Mouse (Mus musculus) left cerebral cortex, adult 2 months (tissue): ENCODE results near the gene Mecp2. TPM values are rescaled to one million over a fixed set of nuclear protein-coding genes. Genes with fewer than 3 reads are reported as not detected.
A peak's percentile ranks its signal among the peaks of the same experiment; 100 is the strongest.

Source experiments
- DNase-seq, 2 experiments: peaks; one replicate each; pipeline ENCODE4 v3.0.0; 2021 to 2022; ENCODE audit warnings: low spot score in 2 of 2, mixed read lengths in 1 of 2; ENCODE audit errors: extremely low spot score in 1 of 2
- H3K27ac ChIP-seq: fragments of 200-600 bp; 2 replicates; pipeline ENCODE4 v1.8.1; 2022
- H3K4me3 ChIP-seq: fragments of 200-600 bp; 2 replicates; pipeline ENCODE4 v1.8.1; 2022
- CTCF ChIP-seq: fragments of 200-600 bp; IDR thresholded peaks from 2 replicates; pipeline ENCODE4 v1.8.1; 2022; ENCODE audit warnings: antibody characterized with exemption, mild to moderate bottlenecking, moderate library complexity
- intact Hi-C: fragments of 180-260 bp; cut with DNase I; formaldehyde crosslinking; loops from one replicate; pipeline ENCODE4 v1.15.1; 2025
- microRNA-seq, 2 experiments: library from miRNA; unstranded; fragments of <30 nt; microRNA quantifications; one replicate each; pipeline ENCODE4 v1.2.0; 2021
- total RNA-seq, 2 experiments: library from RNA; stranded (reverse); gene quantifications; 2 replicates each; pipeline ENCODE4 v1.2.3; 2021

The Mecp2 gene
- total RNA-seq, 2 experiments from 2014 or later: 85.0 to 89.3 TPM

DNA sequence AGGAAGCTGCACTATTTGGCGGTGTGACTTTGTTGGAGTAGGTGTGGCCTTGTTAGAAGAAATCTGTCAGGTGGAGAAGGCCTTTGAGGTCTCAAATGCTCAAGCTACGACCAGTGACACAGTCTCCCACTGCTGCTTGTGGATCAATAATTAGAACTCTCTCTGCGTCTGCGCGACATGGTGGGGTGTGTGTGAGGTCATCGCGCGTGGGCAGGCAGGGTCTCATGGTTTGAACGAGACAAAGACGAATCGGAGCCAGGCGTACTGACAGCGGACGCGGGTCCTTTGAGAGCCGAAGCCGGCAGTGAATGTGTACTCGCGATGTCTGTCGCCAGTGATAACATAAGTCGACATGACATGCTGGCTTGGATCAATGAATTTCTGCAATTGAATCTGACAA is 128.8 kb downstream of the Mecp2 start:
- DNase-seq: no peak
- intact Hi-C loops: no loop called here
- TF ChIP-seq CTCF: no peak
- Histone ChIP-seq H3K4me3 (no peak overlapping the region), H3K27ac (no peak overlapping the region)

DNA sequence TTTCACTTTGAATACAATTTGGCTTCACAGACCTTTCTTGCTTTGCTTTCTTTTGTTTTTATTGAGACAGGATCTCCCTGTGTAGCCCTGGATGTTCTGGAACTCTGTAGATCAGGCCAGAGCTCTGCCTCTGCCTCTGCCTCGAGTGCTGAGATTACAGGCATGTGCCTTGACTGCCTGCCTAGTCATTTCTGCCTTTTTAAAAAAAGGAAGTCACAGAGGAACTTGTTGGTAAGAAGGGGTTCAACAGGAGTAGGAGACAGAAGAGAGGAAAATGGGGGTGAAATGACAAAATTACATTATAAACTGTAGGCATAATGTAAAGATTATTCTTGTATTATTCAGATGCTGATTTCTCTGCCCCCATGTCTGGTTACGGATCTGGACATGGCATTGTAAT is 131.5 kb downstream of the Mecp2 start:
- Histone ChIP-seq H3K4me3 (no peak overlapping the region), H3K27ac (no peak overlapping the region)
- intact Hi-C loops: no loop called here
- no peak for DNase-seq
- no peak for TF ChIP-seq CTCF

DNA sequence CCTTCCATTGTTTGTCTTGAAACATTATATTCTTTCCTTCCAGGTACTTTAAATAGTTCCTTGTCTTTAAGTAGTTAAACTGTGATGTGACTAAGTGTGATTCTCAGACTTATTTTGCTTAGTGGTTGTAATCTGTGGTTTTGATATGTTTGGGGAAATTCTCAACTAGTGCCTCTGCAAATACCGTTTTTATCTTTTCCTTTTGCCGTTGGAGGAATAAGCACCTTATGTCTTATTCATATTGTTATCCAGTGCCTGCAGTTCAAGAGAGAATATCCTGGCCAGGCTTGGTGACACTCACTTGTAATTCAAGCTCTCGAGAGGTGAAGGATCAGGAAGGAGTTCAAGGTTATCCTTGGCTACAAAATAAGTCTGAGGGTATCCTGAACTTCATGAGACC is 134.1 kb downstream of the Mecp2 start:
- H3K27ac ChIP-seq: no peak overlapping the region
- no peak overlapping the region for H3K4me3 ChIP-seq
- TF ChIP-seq CTCF: no peak
- intact Hi-C loops: no loop called here
- no peak for DNase-seq

DNA sequence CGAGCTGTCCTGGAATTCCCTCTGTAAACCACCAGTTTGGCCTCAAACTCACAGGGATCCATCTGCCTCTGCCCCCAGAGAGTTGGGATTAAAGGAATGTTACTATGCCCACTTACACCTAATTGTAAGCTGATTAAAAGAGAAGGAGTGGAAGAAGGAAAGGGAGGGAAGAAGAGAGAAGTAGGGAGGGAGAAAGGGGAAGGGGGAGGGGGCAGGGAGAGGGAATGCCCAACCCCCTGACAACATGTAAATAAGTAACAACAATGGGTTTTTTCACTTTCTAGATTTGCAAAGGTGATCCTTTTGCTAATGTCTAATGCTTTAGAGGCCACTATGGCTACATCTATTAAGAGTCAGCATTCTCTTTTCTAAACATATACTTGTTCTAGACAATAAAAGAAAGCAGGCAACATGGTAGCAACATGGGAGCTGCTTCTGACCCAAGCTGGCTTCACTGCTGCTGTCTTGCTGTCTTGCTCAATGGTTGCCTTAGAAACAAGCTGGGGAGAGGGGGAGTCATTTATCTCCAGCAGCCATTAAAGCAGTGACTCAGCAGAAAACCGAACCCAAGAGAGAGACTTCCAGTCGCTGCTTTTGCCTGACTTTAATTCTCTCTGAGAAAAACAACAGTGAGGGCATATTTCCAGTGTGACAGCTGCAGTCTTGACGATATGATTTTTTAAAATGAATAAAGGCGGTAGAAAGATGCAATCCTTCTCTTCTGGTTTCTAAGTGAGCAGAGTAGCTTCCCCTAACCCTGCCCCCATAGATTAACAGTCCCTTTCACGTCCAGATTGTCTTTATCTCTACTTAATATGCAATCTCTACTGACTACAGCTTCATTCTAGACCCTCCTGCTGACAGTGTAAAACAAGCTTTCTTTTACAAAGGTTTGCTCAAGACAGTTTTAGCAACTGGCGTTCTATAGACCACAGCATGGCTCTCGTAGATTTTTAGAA is 136.0 kb downstream of the Mecp2 start:
- TF ChIP-seq CTCF: no peak
- no peak overlapping the region for H3K4me3 ChIP-seq
- DNase-seq: peak; percentile 18 to 20
- peak overlapping the region; percentile 80 for H3K27ac ChIP-seq
- intact Hi-C loops: loop anchor here (1.0 kb wide), 1 partner anchor 32 kb away; no protein-coding TSS in a partner anchor

DNA sequence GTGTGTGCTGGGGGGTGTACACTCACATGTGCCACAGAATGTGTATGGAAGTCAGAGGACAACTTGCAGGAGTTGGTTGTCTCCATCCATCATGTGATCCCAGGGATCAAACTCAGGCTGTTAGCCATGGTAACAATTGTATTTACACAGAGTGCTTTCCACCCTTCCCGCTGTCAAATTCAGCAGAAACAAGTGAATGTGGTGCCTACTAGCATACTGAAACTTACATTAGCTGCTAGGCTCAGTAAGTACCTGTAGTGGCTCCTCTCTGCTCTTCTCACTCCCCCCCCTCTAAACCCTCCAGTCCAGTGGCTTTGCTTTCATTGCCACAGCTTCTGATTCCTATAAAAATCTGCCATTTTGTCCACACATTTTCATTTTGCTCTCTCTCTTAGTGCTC is 157.4 kb downstream of the Mecp2 start:
- intact Hi-C loops: no loop called here
- TF ChIP-seq CTCF: no peak
- no peak overlapping the region for H3K27ac ChIP-seq
- DNase-seq: no peak
- no peak overlapping the region for H3K4me3 ChIP-seq

Small RNA genes lying within 50 kb of the gene (microRNA-seq; reads per million reads assigned to microRNA genes)
- gene Mir5132 (7.2 to 12.2 reads per million in 2 experiments), gene Mir718 (0 to 0.97 reads per million in 2 experiments)

Other genes starting within 250 kb of the Mecp2 start
- not detected for gene Avpr2, start 243.3 kb downstream of the Mecp2 start, total RNA-seq
- gene L1cam, start 239.3 kb downstream of the Mecp2 start, total RNA-seq: 100 to 1,000 TPM; 150 to 161 TPM
- gene Arhgap4, start 213.5 kb downstream of the Mecp2 start, total RNA-seq: 1 to 10 TPM; 4.1 to 6.1 TPM
- 10 to 100 TPM; 56.8 to 61.2 TPM for gene Naa10, start 213.4 kb downstream of the Mecp2 start, total RNA-seq
- 1 to 10 TPM; 5.2 to 6.0 TPM for gene Renbp, start 204.5 kb downstream of the Mecp2 start, total RNA-seq
- gene Hcfc1, start 169.0 kb downstream of the Mecp2 start, total RNA-seq: 10 to 100 TPM; 74.7 to 75.1 TPM
- gene Irak1, start 111.4 kb downstream of the Mecp2 start, total RNA-seq: 10 to 100 TPM; 47.9 to 54.2 TPM
- 1 to 10 TPM in 1 of 2 experiments, under 1 TPM in 1; 0.66 to 1.6 TPM for gene Opn1mw, start 7.9 kb downstream of the Mecp2 start, total RNA-seq
- not detected for gene Tex28, start 32.5 kb upstream of the Mecp2 start, total RNA-seq
- not detected for gene Tktl1, start 41.9 kb upstream of the Mecp2 start, total RNA-seq
- 10 to 100 TPM; 66.7 to 68.9 TPM for gene Flna, start 114.5 kb upstream of the Mecp2 start, total RNA-seq
- 10 to 100 TPM; 36.0 to 37.7 TPM for gene Emd, start 119.3 kb upstream of the Mecp2 start, total RNA-seq
- 100 to 1,000 TPM; 151 to 163 TPM for gene Rpl10, start 135.4 kb upstream of the Mecp2 start, total RNA-seq
- gene Taz, start 146.5 kb upstream of the Mecp2 start, total RNA-seq: 10 to 100 TPM; 60.9 to 64.9 TPM
- 1 to 10 TPM; 2.2 to 2.9 TPM for gene Dnase1l1, start 147.0 kb upstream of the Mecp2 start, total RNA-seq
- gene Atp6ap1, start 161.7 kb upstream of the Mecp2 start, total RNA-seq: 100 to 1,000 TPM; 320 to 341 TPM
- 100 to 1,000 TPM; 596 to 607 TPM for gene Gdi1, start 169.6 kb upstream of the Mecp2 start, total RNA-seq
- 10 to 100 TPM; 25.7 to 31.7 TPM for gene Fam50a, start 177.7 kb upstream of the Mecp2 start, total RNA-seq
- gene Plxna3, start 193.7 kb upstream of the Mecp2 start, total RNA-seq: 10 to 100 TPM; 27.1 to 30.2 TPM
- 10 to 100 TPM; 22.3 to 23.5 TPM for gene Lage3, start 218.3 kb upstream of the Mecp2 start, total RNA-seq
- 10 to 100 TPM; 65.7 to 71.5 TPM for gene Ubl4a, start 237.9 kb upstream of the Mecp2 start, total RNA-seq
- gene Slc10a3, start 238.0 kb upstream of the Mecp2 start, total RNA-seq: 1 to 10 TPM; 3.1 to 3.9 TPM